Mouse (Mus musculus) G1E-ER4 (cell line): ENCODE measurements around the gene Enam. TPM values are rescaled to one million over a fixed set of nuclear protein-coding genes. Genes with fewer than 3 reads are reported as not detected.

Experiments used
- GATA1 ChIP-seq: IDR thresholded peaks from one replicate; pipeline ENCODE4 v1.8.0; 2012; ENCODE audit warnings: low read length, inconsistent platforms
- polyA plus RNA-seq: library from polyadenylated mRNA; stranded (reverse); fragments of >175 nt; gene quantifications from 2 replicates; pipeline ENCODE4 v1.2.3, GENCODE M21; 2012

Gene Enam
- polyA plus RNA-seq, 1 experiment = not detected

DNA sequence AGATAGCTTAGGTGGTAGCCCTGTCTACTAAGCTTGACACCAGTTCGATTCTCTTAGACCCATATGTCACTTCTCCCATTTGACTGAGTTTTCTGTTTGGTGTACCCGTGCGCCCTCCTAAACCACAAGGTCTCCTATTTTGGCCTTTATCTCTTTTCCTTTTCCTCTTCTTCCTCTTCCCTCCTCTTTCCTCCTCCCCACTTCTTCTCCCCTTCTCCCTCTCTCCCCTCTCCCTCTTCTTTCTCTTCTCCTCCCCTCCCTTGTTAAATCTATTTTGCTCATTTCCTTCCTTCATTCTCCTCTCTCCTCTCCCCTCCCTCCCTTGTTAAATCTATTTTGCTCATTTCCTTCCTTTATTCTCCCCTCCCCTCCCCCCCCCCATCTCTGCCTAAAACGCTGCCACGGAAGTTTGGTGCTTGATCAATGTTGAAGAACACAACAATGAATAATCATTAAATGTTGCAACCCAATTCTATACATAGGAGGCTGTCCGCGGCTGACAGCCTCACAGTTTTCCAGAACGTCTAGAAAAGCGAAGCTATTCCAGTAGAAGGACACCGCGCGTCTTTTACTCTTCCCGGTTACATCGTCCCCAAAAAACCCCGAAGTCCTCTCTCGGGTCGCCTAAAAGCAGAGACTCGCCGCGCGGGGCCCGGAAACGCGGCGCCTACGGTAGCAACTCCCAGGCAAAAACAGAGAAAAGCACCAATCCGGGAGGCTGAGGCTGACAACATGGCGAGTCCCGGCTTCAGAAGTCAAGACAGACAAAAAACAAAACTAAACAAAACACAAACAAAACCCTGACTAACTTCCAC is 65.7 kb downstream of the Enam start:
- no peak for TF ChIP-seq GATA1

DNA sequence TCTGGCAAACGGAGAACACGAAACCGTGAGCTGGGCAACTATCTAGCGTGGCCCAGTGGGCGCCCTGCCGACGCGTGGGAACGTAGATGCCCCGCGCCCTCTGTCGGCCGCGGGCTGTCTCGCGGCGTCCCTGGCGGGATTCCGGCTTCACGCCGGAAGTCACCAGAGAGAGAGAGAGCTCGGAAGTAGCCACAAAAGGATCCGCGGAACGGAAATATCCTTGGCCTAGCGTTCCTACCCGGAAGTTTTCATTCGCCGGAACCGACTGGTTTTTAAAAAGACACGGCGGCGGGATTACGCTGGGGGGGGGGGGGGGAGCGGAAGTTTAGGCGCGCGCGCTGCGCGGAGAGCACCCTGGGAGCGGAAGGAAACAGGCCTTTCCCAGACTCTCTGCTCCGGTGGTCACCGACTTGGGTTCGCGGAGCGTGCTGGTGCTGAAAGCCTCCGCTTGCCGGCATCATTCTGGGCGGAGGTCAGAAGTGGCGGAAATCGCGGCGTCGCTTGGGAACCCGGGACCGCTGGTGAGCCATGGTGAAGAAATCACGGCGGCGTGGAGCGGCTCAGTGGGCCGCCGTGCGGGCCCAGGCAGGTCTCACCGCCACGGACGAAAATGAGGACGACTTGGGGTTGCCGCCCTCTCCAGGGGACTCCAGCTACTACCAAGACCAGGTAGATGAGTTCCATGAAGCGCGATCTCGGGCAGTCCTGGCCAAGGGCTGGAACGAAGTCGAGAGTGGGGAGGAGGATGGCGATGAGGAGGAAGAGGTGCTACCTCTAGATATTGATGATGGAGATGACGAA is 66.5 kb downstream of the Enam start, which contains the start of gene Utp3:
TSS of gene Utp3 (plus strand) at position 377 of the 801 bp plus-strand sequence.
- TF ChIP-seq GATA1 = no peak

Other genes starting within 250 kb of the Enam start
- gene Gm7714, start 219.1 kb upstream of the Enam start, polyA plus RNA-seq = not detected in 2 replicates
- gene Prol1, start 170.7 kb upstream of the Enam start, polyA plus RNA-seq = not detected in 2 replicates
- not detected in 2 replicates for gene Amtn, start 111.9 kb upstream of the Enam start, polyA plus RNA-seq
- gene Ambn, start 32.0 kb upstream of the Enam start, polyA plus RNA-seq = not detected in 2 replicates
- not detected in 2 replicates for gene Jchain, start 39.9 kb downstream of the Enam start, polyA plus RNA-seq
- gene Utp3, start 66.5 kb downstream of the Enam start, polyA plus RNA-seq = 67.7 and 83.9 TPM in 2 replicates
- 2.9 and 3.5 TPM in 2 replicates for gene Rufy3, start 77.1 kb downstream of the Enam start, polyA plus RNA-seq
- gene Grsf1, start 188.2 kb downstream of the Enam start, polyA plus RNA-seq = 61.5 and 76.2 TPM in 2 replicates
- 31.6 and 33.0 TPM in 2 replicates for gene Mob1b, start 232.9 kb downstream of the Enam start, polyA plus RNA-seq